ENCODE assay signal across 16 mouse cellular contexts in genomic region chr13:46909946-46910345, GRCm38 (mm10).
"Had no signal": no experiment of that assay in that cellular context is flagged by ENCODE, and none has a peak within 500 bp of the region (broad histone marks: within the 10 kb centered on the region; RNA-seq: fewer than 3 reads in every experiment).

No protein-coding gene starts in this region.

- H3K9ac ChIP-seq: limb, embryonic 13.5 days; liver, embryonic 14.5 days; neural tube, embryonic 12.5 days; stomach, embryonic 15.5 days had no signal

- H3K4me1 ChIP-seq: stomach, embryonic 15.5 days had no signal

- H3K27ac ChIP-seq: kidney, postnatal 0 days; limb, embryonic 13.5 days; liver, embryonic 14.5 days; midbrain, embryonic 10.5 days; neural tube, embryonic 12.5 days; stomach, embryonic 15.5 days had no signal

- DNase-seq: kidney, postnatal 36 days; left cerebral cortex, postnatal 4 days; lung, adult 18-20 months; lung, postnatal 4 days; midbrain, embryonic 14.5 days; right cerebral cortex, postnatal 14 days; thymus, adult 2 months; thymus, postnatal 25 days had no signal

- H3K4me3 ChIP-seq: limb, embryonic 13.5 days; midbrain, embryonic 10.5 days; myocyte; neural tube, embryonic 12.5 days; stomach, embryonic 15.5 days had no signal

- ATAC-seq: lung, postnatal 0 days had no signal

- H3K36me3 ChIP-seq: neural tube, embryonic 12.5 days; stomach, embryonic 15.5 days had no signal

- H3K4me2 ChIP-seq: limb, embryonic 13.5 days; neural tube, embryonic 12.5 days; stomach, embryonic 15.5 days had no signal

- H3K27me3 ChIP-seq: limb, embryonic 13.5 days; neural tube, embryonic 12.5 days; stomach, embryonic 15.5 days had no signal

- H3K9me3 ChIP-seq: limb, embryonic 13.5 days; midbrain, embryonic 10.5 days; neural tube, embryonic 12.5 days; stomach, embryonic 15.5 days had no signal
